Mouse (Mus musculus) stomach, embryonic 14.5 days (tissue): ENCODE measurements at regions not wholly inside any gene's neighbourhood (a gene's known extent, or its start where the extent isn't known, plus 50 kb on each side); places are given as distances from the start of the nearest gene placed in this dataset.

Experiments
- ATAC-seq: fragments of 200-750 bp; cut with Nextera tagmentation; 2 replicates; pipeline ENCODE4 v1.8.0; 2017; ENCODE audit warnings: low read depth, moderate TSS enrichment; ENCODE audit not compliant: insufficient number of reproducible peaks, insufficient read depth, low FRiP score
- H3K27ac ChIP-seq: fragments of 300-500 bp; sonication (generic); 2 replicates; pipeline ENCODE4 v1.5.1; 2014; ENCODE audit warnings: mild to moderate bottlenecking, low read length, moderate library complexity, mixed read lengths
- H3K27me3 ChIP-seq: fragments of 300-500 bp; sonication (generic); 2 replicates; pipeline ENCODE4 v1.6.1; 2014; ENCODE audit warnings: low read length, control low read depth, mixed read lengths; ENCODE audit not compliant: control insufficient read depth, insufficient read depth
- H3K36me3 ChIP-seq: fragments of 300-500 bp; sonication (generic); 2 replicates; pipeline ENCODE4 v1.6.1; 2014; ENCODE audit warnings: mild to moderate bottlenecking, control low read depth, low read length, moderate library complexity, mixed read lengths; ENCODE audit not compliant: control insufficient read depth, insufficient read depth
- H3K4me1 ChIP-seq: fragments of 300-500 bp; sonication (generic); 2 replicates; pipeline ENCODE4 v1.6.1; 2014; ENCODE audit warnings: low read length, control low read depth, mixed read lengths; ENCODE audit not compliant: control insufficient read depth, insufficient read depth
- H3K4me2 ChIP-seq: fragments of 300-500 bp; sonication (generic); replicated peaks from 2 replicates; pipeline ENCODE4 v1.6.1; 2014; ENCODE audit warnings: low read depth, low read length, control low read depth
- H3K4me3 ChIP-seq: fragments of 300-500 bp; sonication (generic); 2 replicates; pipeline ENCODE4 v1.5.1; 2014; ENCODE audit warnings: low read depth, low read length, control low read depth
- H3K9ac ChIP-seq: fragments of 300-500 bp; sonication (generic); replicated peaks from 2 replicates; pipeline ENCODE4 v1.6.1; 2014; ENCODE audit warnings: low read depth, mild to moderate bottlenecking, control low read depth, low read length, moderate library complexity, mixed read lengths
- H3K9me3 ChIP-seq: fragments of 300-500 bp; sonication (generic); 2 replicates; pipeline ENCODE4 v1.6.1; 2016; ENCODE audit warnings: low read depth, low read length, control low read depth; ENCODE audit not compliant: control insufficient read depth
- WGBS: fragments of 180-500 bp; shearing (Covaris S2); extraction: QIAGEN DNeasy Blood & Tissue Kit; methylation state at CpG from one replicate; pipeline ENCODE4 v1.1.7; 2014; 5-methylcytosine and 5-hydroxymethylcytosine counted together

DNA sequence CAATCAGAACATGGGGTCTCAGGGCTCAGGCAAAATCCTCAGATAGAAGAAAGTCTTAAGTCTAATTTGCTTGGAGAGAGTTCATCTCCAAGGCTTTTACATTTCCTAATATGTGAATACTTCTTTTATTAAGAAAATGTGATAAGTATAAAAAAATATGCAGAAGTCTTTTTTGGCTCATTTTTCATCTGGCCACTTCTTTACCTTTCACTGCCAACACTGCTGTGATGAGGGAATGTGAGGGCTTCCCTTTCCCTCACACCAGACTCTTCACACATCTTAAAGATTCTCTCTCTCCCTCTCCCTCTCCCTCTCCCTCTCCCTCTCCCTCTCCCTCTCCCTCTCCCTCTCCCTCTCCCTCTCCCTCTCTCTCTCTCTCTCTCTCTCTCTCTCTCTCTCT lies 60.0 kb upstream of the Frmd4a start:
- ATAC-seq, result no peak
- no peaks in the 10 kb centered on the region for H3K36me3 ChIP-seq

DNA sequence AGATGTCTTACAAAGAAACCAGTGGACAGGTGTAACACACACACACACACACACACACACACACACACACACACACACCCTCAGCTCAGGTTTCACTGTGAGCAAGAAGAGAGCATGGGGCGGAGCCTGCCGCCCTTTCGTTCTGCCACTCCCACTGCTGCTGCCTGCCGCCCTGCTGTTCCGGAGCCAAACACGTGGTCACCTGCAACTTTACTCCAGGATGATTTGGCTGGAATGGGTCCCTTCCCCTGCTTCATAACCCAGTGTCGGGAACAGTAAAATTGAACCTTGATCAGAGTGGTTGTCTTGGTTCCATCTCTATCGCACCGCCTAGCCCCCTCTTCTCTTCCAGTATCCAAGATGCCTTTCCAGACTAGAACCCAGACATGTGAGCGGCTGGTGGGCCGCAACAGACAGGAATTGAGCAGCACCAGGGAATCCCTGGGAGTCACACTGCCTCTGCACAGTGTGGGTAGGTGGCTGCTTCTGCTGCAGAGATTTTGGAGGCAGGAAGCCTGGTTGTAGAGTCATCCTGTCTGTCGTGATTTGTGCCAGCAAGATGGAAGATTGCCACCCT lies 59.4 kb upstream of the Frmd4a start:
- Histone ChIP-seq H3K4me1 (0 out of 2 replicates have a peak, but pooled peaks cover 2% of the 10 kb centered on the region), H3K36me3 (no peaks in the 10 kb centered on the region), H3K27me3 (no peaks in the 10 kb centered on the region), H3K9me3 (no peaks in the 10 kb centered on the region), H3K27ac (no peak overlapping the region), H3K4me2 (no peak overlapping the region), H3K9ac (no peak overlapping the region), H3K4me3 (no peak overlapping the region)
- peak; percentile 75; the same call in 1 of the 2 replicates for ATAC-seq
- 19% methylated on average over 12 of the region's 12 CpGs for WGBS

More for the DNA sequence above, 60.0 kb upstream of the Frmd4a start:
- no peak overlapping the region for H3K4me2 ChIP-seq
- H3K9me3 ChIP-seq, result no peaks in the 10 kb centered on the region
- no peak overlapping the region for H3K27ac ChIP-seq
- no peaks in the 10 kb centered on the region for H3K27me3 ChIP-seq
- H3K4me1 ChIP-seq, result 0 out of 2 replicates have a peak, but pooled peaks cover 2% of the 10 kb centered on the region
- H3K9ac ChIP-seq, result no peak overlapping the region
- no peak overlapping the region for H3K4me3 ChIP-seq

DNA sequence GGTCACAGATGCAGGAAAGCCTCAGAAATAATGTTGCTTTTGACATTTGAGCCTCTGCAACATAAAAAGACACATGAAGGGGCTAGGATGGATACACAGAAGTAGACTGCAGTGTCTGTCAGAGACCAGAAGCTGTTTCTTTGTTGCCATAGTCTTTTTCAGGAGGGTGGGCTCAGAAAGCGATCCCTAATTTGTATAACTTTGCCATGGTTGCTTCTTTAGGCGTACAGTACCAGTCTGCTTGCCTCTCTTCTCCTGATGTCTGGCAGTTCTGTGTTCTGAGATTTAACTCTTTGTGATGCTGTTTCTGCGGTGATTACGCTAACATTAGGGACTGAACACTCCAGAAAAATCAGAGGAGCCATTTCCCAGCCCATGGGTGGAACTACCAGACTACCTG lies 58.8 kb upstream of the Frmd4a start:
- H3K9me3 ChIP-seq, result no peaks in the 10 kb centered on the region
- H3K9ac ChIP-seq, result no peak overlapping the region
- H3K27me3 ChIP-seq, result no peaks in the 10 kb centered on the region
- no peak overlapping the region for H3K27ac ChIP-seq
- H3K4me1 ChIP-seq, result 0 out of 2 replicates have a peak, but pooled peaks cover 2% of the 10 kb centered on the region
- H3K4me2 ChIP-seq, result no peak overlapping the region
- no peak for ATAC-seq
- H3K4me3 ChIP-seq, result no peak overlapping the region
- WGBS, result 93% methylated on average over 4 of the region's 4 CpGs
- no peaks in the 10 kb centered on the region for H3K36me3 ChIP-seq

DNA sequence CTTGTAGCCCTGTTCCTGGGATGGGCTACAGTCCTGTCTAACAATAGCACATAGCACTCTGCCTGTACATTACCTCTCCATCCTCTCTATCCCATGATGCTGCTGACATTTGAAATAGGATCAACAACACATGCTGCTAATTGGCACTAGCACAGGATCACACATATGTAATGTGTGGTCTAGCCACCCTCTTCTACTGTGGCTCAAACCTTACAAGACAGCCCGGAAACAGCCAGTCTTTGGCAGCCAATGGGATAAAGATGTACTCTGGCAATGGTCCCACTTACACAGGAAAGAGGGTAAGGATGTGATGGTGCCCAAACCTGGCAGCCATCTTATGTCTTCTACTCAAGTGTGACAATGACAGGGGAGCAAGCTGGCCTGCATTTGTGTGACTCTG lies 58.3 kb upstream of the Frmd4a start:
- H3K4me2 ChIP-seq, result no peak overlapping the region
- H3K9me3 ChIP-seq, result no peaks in the 10 kb centered on the region
- H3K4me1 ChIP-seq, result 0 out of 2 replicates have a peak, but pooled peaks cover 2% of the 10 kb centered on the region
- H3K9ac ChIP-seq, result no peak overlapping the region
- 82% methylated on average over 1 of the region's 1 CpGs for WGBS
- no peak overlapping the region for H3K4me3 ChIP-seq
- no peaks in the 10 kb centered on the region for H3K27me3 ChIP-seq
- no peak overlapping the region for H3K27ac ChIP-seq
- ATAC-seq, result no peak
- no peaks in the 10 kb centered on the region for H3K36me3 ChIP-seq

DNA sequence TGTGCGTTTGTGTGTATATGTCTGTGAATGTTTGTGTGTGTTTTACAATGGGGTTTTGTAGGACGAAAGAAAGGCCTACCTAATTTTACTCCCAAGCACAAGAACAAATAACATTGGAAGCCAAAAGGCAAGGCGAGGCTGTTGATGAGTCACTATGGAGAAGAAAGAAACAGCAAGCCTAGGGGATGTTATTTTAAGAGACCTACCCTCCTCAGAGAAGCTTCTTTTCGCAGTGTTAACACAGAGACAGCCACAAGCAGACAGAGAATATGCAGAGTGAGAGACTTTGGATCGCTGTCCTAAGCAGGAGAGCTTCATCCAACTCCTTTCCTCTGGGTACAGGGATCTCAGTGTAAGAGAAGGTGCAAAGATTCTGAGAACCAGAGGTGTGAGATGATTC lies 57.3 kb upstream of the Frmd4a start:
- ATAC-seq, result no peak
- no peak overlapping the region for H3K27ac ChIP-seq
- H3K4me3 ChIP-seq, result no peak overlapping the region
- H3K9ac ChIP-seq, result no peak overlapping the region
- WGBS, result 81% methylated on average over 5 of the region's 5 CpGs
- H3K9me3 ChIP-seq, result no peaks in the 10 kb centered on the region
- 0 out of 2 replicates have a peak, but pooled peaks cover 2% of the 10 kb centered on the region for H3K4me1 ChIP-seq
- no peaks in the 10 kb centered on the region for H3K36me3 ChIP-seq
- H3K4me2 ChIP-seq, result no peak overlapping the region
- H3K27me3 ChIP-seq, result no peaks in the 10 kb centered on the region

DNA sequence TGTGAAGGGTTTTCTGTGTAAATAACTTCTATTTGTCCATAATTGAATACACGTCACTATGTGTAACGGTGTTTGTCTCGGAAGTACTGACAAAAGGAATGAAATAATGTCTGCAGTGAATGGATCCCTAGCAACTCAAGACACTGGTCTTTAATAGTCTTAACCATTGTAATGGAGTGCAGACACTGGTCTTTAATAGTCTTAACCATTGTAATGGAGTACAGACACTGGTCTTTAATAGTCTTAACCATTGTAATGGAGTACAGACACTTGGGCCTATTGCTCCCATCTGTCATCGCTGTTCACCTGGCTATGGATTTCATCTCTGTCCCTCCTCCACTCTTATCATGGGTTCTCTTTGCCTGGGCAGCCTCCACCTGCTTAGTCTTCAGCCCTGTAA lies 53.2 kb upstream of the Frmd4a start:
- Histone ChIP-seq H3K9me3 (no peaks in the 10 kb centered on the region), H3K36me3 (no peaks in the 10 kb centered on the region), H3K27ac (no peak overlapping the region), H3K4me1 (no peaks in the 10 kb centered on the region), H3K27me3 (no peaks in the 10 kb centered on the region), H3K9ac (no peak overlapping the region), H3K4me2 (no peak overlapping the region), H3K4me3 (no peak overlapping the region)
- WGBS, result 93% methylated on average over 4 of the region's 4 CpGs
- peak; percentile 100 for ATAC-seq
